Mouse (Mus musculus) retina, adult 2 months (tissue): Measurements from ENCODE around the gene Cdk2ap2.
"Not testable (repeated sequence)": the region's sequence is repeated elsewhere in the genome, so short reads cannot be mapped to it uniquely, and the experiment has no call there.

Experiments
- DNase-seq: peaks from one replicate; pipeline ENCODE4 v3.0.0-alpha.2; 2012; ENCODE audit warnings: low read depth, low spot score

Cdk2ap2 gene

GRCm38 (mm10) chr19:4115816-4116215, 18.8 kb downstream of the Cdk2ap2 start:
- DNase-seq, result no peak

GRCm38 (mm10) chr19:4117006-4117405, 20.0 kb downstream of the Cdk2ap2 start:
- DNase-seq, result no peak

GRCm38 (mm10) chr19:4118350-4118749, 21.4 kb downstream of the Cdk2ap2 start:
- DNase-seq, result no peak

GRCm38 (mm10) chr19:4119716-4120487, 22.9 kb downstream of the Cdk2ap2 start:
- no peak for DNase-seq

- DNase-seq, result no peak
Measured at GRCm38 (mm10) chr19:4120496-4120895, 23.5 kb downstream of the Cdk2ap2 start.

- DNase-seq, result peak; percentile 98
Measured at GRCm38 (mm10) chr19:4121097-4121805, 24.3 kb downstream of the Cdk2ap2 start.

- DNase-seq, result not testable (repeated sequence)
Measured at GRCm38 (mm10) chr19:4121896-4122295, 24.9 kb downstream of the Cdk2ap2 start.

GRCm38 (mm10) chr19:4122411-4123370, 25.7 kb downstream of the Cdk2ap2 start:
- DNase-seq, result no peak

- no peak for DNase-seq
Measured at GRCm38 (mm10) chr19:4124432-4124831, 27.4 kb downstream of the Cdk2ap2 start.

GRCm38 (mm10) chr19:4125268-4125667, 28.3 kb downstream of the Cdk2ap2 start:
- DNase-seq, result not testable (repeated sequence)

- DNase-seq, result peak; percentile 92
Measured at GRCm38 (mm10) chr19:4125741-4126696, 29.0 kb downstream of the Cdk2ap2 start, which contains the start of gene Aip. Gene Aip (minus strand): TSS chr19:4125858.

- DNase-seq, result no peak
Measured at GRCm38 (mm10) chr19:4126759-4127495, 29.9 kb downstream of the Cdk2ap2 start.

GRCm38 (mm10) chr19:4129462-4129861, 32.5 kb downstream of the Cdk2ap2 start:
- no peak for DNase-seq

- no peak for DNase-seq
Measured at GRCm38 (mm10) chr19:4130106-4130505, 33.1 kb downstream of the Cdk2ap2 start.

- no peak for DNase-seq
Measured at GRCm38 (mm10) chr19:4131075-4131474, 34.1 kb downstream of the Cdk2ap2 start.

- DNase-seq, result no peak
Measured at GRCm38 (mm10) chr19:4131768-4132167, 34.8 kb downstream of the Cdk2ap2 start.

GRCm38 (mm10) chr19:4134354-4134753, 37.4 kb downstream of the Cdk2ap2 start:
- no peak for DNase-seq

- not testable (repeated sequence) for DNase-seq
Measured at GRCm38 (mm10) chr19:4135229-4135962, 38.4 kb downstream of the Cdk2ap2 start.

GRCm38 (mm10) chr19:4135963-4136345, 39.0 kb downstream of the Cdk2ap2 start:
- not testable (repeated sequence) for DNase-seq
